Mouse (Mus musculus) embryonic facial prominence, embryonic 10.5 days (tissue): Measurements from ENCODE around the gene Fam222b. TPM values are rescaled to one million over a fixed set of nuclear protein-coding genes. Genes with fewer than 3 reads are reported as not detected.
A peak's percentile ranks its signal among the peaks of the same experiment; 100 is the strongest.
"Not testable (repeated sequence)": the region's sequence is repeated elsewhere in the genome, so short reads cannot be mapped to it uniquely, and the experiment has no call there.

ENCODE experiments used
- DNase-seq: peaks from one replicate; pipeline ENCODE4 v3.0.0-alpha.2; 2017; ENCODE audit warnings: low spot score
- H3K27ac ChIP-seq: fragments of 300-500 bp; sonication (generic); replicated peaks from 2 replicates; pipeline ENCODE4 v1.5.1; 2016; ENCODE audit warnings: mild to moderate bottlenecking
- H3K27me3 ChIP-seq: fragments of 300-500 bp; sonication (generic); replicated peaks from 2 replicates; pipeline ENCODE4 v1.6.1; 2016; ENCODE audit warnings: low read depth, mild to moderate bottlenecking; ENCODE audit not compliant: poor library complexity, severe bottlenecking
- H3K36me3 ChIP-seq: fragments of 300-500 bp; sonication (generic); replicated peaks from 2 replicates; pipeline ENCODE4 v1.6.1; 2016; ENCODE audit warnings: mild to moderate bottlenecking, moderate library complexity
- H3K4me1 ChIP-seq: fragments of 300-500 bp; sonication (generic); 2 replicates; pipeline ENCODE4 v1.6.1; 2016
- H3K4me3 ChIP-seq: fragments of 300-500 bp; sonication (generic); 2 replicates; pipeline ENCODE4 v1.5.1; 2016; ENCODE audit warnings: mild to moderate bottlenecking, moderate library complexity
- H3K9me3 ChIP-seq: fragments of 300-500 bp; sonication (generic); 2 replicates; pipeline ENCODE4 v1.6.1; 2016; ENCODE audit warnings: mild to moderate bottlenecking
- WGBS: fragments of 180-500 bp; shearing (Covaris S2); methylation state at CpG from one replicate; pipeline ENCODE4 v1.1.7; 2016; 5-methylcytosine and 5-hydroxymethylcytosine counted together
- polyA plus RNA-seq: library from polyadenylated mRNA; unstranded; fragments of >200 nt; fragmentation: Nextera tagmentation; extraction: Ambion mirVana; gene quantifications from 2 replicates; pipeline ENCODE4 v1.2.1, GENCODE M21; 2016

Fam222b gene
- polyA plus RNA-seq, 1 experiment from 2014 or later: 28.2 TPM

- peak overlapping the region; percentile 70 for H3K4me3 ChIP-seq
- H3K9me3 ChIP-seq: no peaks in the 10 kb centered on the region
- H3K27me3 ChIP-seq: no peaks in the 10 kb centered on the region
- DNase-seq: no peak
- H3K36me3 ChIP-seq: peaks cover 41% of the 10 kb centered on the region
- no peak overlapping the region for H3K27ac ChIP-seq
- peaks cover 69% of the 10 kb centered on the region for H3K4me1 ChIP-seq
- 75% methylated on average over 6 of the region's 6 CpGs for WGBS
Observed at GRCm38 (mm10) chr11:78180081-78180761, 85.8 kb downstream of the Fam222b start.

DNA sequence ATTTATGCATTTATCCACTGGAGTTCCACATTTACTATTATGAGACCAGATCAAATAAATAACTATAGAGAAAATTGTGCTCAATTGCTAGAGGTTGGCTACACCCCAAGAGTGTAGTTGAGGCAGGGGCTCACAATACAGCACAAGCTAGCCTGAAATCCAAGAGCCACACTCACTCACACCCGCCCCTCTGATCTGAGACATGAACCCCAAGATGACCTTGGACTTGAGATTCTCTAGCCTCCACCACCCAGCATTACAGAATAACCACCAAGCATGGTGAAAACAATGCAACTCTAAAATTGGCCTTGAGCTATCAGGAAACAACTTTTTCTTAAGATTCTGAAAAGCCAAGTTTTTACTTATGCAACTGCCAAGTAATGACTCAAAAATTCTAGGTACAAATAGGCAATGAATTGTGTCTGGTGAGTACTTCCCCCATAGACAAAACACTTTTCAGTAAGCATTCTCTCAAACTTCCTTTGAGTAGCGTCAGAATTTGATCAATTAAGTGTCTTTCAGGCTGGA, 87.4 kb downstream of the Fam222b start:
- Histone ChIP-seq H3K9me3 (no peaks in the 10 kb centered on the region), H3K27ac (peak overlapping the region; percentile 99; the same call in 1 of the 2 replicates), H3K36me3 (peaks cover 41% of the 10 kb centered on the region), H3K27me3 (no peaks in the 10 kb centered on the region), H3K4me1 (peaks cover 61% of the 10 kb centered on the region), H3K4me3 (peak overlapping the region; percentile 95)
- no peak for DNase-seq
- WGBS: 47% methylated on average over 2 of the region's 2 CpGs

- peaks cover 41% of the 10 kb centered on the region for H3K36me3 ChIP-seq
- H3K9me3 ChIP-seq: no peaks in the 10 kb centered on the region
- no peak for DNase-seq
- H3K27me3 ChIP-seq: no peaks in the 10 kb centered on the region
- H3K27ac ChIP-seq: peak overlapping the region; percentile 99
- H3K4me1 ChIP-seq: peaks cover 58% of the 10 kb centered on the region
- 10% methylated on average over 7 of the region's 7 CpGs for WGBS
- peak overlapping the region; percentile 95 for H3K4me3 ChIP-seq
Observed at GRCm38 (mm10) chr11:78182450-78182849, 88.0 kb downstream of the Fam222b start.

DNA sequence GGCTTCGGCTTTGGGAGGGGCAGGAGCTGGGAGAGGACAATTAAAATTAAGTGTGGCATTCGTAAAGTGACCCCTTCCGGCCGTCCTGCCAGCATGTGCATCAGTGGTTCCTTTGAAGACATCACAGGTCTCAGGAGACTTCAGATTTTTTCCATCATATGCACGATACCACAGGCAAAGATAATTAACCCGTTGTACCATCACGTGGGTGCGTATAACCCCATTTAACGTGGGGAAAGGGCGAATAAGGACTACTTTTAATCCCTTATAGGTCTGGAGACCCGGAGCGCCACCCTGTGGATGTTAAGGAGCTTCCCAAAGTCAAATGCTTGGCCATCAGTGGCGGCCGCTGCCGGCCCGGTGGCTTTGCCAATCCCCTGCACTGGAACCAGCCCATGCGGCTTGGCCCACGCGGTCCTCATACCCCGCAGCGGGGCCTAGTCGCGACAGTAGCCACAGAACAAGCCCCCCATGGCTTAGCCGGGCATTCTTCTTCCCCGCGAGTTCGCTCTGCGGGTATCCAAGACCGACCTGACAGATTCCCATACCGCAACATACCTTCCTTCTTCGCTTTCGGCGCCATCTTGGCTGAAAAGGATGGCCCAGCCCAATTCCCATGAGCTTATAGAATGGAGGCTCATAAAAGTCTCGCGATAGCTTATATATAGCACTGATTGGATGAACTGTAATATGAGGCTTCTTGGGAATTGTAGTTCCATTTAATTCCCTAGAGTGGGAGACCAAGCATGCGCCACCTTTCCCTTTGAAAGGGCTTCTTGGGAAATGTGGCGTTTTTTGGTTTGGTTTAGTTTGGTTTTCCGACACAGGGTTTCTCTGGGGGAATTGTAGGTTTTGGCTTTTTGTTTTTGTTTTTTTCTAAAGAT, 88.7 kb downstream of the Fam222b start, which contains the start of gene Rpl23a:
Rpl23a (minus strand) TSS at position 624 of the 884 bp plus-strand sequence.
- peaks cover 58% of the 10 kb centered on the region for H3K4me1 ChIP-seq
- WGBS: under 1% methylated on average over 38 of the region's 38 CpGs

DNA sequence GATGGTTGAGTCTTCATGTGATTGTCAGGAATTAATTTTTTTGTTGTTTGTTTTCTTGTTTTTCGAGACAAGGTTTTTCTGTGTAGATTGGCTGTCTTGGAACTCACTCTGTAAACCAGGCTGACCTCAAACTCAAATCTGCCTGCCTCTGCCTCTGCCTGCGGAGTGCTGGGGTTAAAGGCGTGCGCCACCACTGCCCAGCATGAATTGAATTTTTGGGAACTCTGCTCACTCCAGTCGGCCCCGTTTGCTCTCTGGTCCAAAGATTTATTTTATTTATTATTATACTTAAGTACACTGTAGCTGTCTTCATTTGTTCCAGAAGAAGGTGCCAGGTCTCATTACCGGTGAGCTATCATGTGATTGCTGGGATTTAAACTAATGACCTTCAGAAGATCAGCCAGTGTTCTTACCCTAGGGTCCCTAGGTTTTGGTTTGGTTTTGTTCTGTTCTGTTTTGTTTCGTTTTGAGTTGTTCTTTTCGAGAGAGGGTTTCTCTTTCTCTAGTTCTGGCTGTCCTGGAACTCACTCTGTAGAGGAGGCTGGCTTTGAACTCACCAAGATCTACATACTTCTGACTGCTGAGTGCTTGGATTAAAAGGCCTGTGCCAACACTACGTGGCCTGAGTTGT, 89.5 kb downstream of the Fam222b start:
- Histone ChIP-seq H3K9me3 (no peaks in the 10 kb centered on the region), H3K27ac (peak overlapping the region; percentile 99), H3K27me3 (no peaks in the 10 kb centered on the region; the same call in 1 of the 2 replicates), H3K36me3 (peaks cover 36% of the 10 kb centered on the region), H3K4me3 (peak overlapping the region; percentile 95), H3K4me1 (peaks cover 56% of the 10 kb centered on the region)
- WGBS: 54% methylated on average over 10 of the region's 10 CpGs
- DNase-seq: no peak

More for the DNA sequence above, 88.7 kb downstream of the Fam222b start, which contains the start of gene Rpl23a:
- Histone ChIP-seq H3K9me3 (no peaks in the 10 kb centered on the region), H3K27me3 (no peaks in the 10 kb centered on the region; the same call in 1 of the 2 replicates), H3K4me3 (peak within 1 kb of the TSS; percentile 95), H3K27ac (peak within 1 kb of the TSS; percentile 99), H3K36me3 (peaks cover 38% of the 10 kb centered on the region)
- peak; percentile 87 for DNase-seq

- 94% methylated on average over 6 of the region's 6 CpGs for WGBS
- H3K27me3 ChIP-seq, H3K9me3 ChIP-seq, H3K27ac ChIP-seq, DNase-seq, H3K4me3 ChIP-seq: not testable (repeated sequence)
- H3K36me3 ChIP-seq: peaks cover 29% of the 10 kb centered on the region
- H3K4me1 ChIP-seq: peaks cover 56% of the 10 kb centered on the region
Observed at GRCm38 (mm10) chr11:78184702-78185101, 90.2 kb downstream of the Fam222b start.

DNA sequence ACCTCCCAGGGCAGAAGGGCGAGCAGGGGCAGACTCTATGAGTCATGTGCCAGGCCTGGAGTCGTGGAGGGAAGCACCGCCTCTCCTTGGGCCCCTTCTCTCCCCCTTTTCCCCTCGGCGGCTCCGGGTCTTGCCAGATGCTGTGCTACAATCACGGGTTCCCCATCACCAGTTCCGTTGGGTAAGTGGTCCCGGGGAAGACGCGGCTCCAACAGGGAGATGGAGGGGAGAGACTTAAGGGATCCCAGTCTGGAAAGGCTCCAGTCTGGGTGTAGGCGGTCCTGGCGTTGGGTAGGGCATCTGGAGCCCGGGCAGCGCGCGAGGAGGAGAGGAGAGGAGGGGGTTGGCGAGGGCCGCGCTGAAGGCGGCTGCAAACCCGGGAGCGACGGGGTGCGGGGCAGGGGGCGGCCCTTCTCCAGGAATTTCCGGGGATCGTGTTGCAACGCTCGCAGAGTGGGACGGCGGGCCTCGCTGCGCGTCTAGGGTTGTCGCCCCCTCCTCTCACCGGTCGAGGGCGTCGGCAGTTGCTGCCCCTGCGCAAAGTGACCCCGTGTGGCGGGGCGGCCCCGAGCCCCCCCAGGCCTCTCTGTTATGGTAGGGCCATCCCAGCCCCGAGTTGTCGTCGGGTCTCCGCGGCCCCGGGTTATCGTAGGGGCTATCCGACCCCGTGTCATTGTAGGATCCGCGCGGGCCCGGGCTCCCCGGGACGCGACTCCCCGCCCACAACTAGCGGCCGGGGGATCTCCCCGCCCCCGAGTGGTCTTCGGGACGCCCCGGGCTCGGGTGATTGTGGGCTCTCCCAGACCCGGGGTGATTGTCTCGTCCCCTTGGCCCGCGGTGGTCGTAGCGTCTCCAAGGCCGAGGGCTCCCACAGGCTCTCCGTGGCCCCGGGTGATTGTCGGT, 94.1 kb downstream of the Fam222b start, which contains the start of gene Rab34:
Rab34 (plus strand) TSS at position 100 of the 903 bp plus-strand sequence.
- Histone ChIP-seq H3K27ac (peak within 1 kb of the TSS; percentile 100), H3K9me3 (0 out of 2 replicates have a peak, but pooled peaks cover 3% of the 10 kb centered on the region), H3K36me3 (peaks cover 35% of the 10 kb centered on the region), H3K27me3 (no peaks in the 10 kb centered on the region; the same call in 1 of the 2 replicates), H3K4me3 (peak within 1 kb of the TSS; percentile 90), H3K4me1 (peaks cover 40% of the 10 kb centered on the region)
- peak; percentile 94 for DNase-seq
- WGBS: under 1% methylated on average over 80 of the region's 80 CpGs

DNA sequence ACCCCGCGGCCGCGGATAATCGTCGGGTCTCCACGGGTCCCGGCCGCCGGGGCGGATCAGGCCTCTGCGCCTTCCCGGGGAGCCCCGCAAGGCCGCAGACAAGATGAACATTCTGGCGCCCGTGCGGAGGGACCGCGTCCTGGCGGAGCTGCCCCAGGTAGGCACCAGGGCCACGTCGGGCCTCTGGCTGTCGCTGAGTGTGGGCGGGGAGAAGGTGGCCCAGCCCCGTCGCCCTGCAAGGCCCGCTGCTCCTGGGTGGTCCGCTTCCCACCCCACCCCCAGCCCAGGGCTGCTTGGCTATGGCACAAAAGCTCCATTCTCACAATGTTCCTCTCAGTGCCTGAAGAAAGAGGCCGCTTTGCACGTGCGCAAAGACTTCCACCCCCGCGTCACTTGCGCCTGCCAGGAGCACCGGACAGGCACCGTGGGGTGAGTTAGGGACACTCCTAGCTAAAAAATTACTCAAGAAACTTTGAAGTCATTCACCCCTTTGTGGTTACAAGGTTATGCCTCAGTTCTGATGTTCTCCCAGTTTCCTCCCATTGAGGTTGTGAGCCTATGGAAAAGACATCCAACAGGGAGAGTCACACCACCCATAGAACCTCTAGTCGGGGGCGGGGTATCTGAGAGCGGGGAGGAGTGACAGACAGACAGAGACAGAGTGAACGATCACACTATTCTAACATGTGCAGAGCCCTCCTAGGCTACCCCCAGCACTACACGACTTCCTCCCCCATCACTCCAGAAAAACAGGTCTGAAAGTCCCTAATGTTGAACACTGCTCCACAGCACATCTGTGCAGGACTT, 95.0 kb downstream of the Fam222b start:
- peak; percentile 97 for DNase-seq
- H3K36me3 ChIP-seq: peaks cover 40% of the 10 kb centered on the region
- under 1% methylated on average over 42 of the region's 42 CpGs for WGBS
- H3K27ac ChIP-seq: peak overlapping the region; percentile 100
- 0 out of 2 replicates have a peak, but pooled peaks cover 3% of the 10 kb centered on the region for H3K9me3 ChIP-seq
- H3K4me1 ChIP-seq: peaks cover 39% of the 10 kb centered on the region
- H3K27me3 ChIP-seq: no peaks in the 10 kb centered on the region; the same call in 1 of the 2 replicates
- H3K4me3 ChIP-seq: peak overlapping the region; percentile 90

DNA sequence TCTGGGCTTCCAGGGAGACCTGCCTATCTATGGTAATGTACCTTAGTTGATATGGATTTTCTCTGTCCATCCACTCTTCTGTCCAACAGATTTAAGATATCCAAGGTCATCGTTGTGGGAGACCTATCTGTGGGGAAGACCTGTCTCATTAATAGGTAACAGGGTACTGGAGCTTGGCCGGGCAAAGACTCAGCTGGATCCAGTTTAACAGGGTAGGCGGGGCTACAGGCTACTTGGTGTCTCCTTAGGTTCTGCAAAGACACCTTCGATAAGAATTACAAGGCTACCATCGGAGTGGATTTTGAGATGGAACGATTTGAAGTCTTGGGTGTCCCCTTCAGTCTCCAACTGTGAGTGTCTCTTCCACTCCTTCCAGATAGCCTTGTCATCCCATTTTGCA, 95.6 kb downstream of the Fam222b start:
- Histone ChIP-seq H3K4me3 (peak overlapping the region; percentile 90), H3K27ac (peak overlapping the region; percentile 100), H3K9me3 (0 out of 2 replicates have a peak, but pooled peaks cover 3% of the 10 kb centered on the region), H3K36me3 (peaks cover 40% of the 10 kb centered on the region), H3K27me3 (no peaks in the 10 kb centered on the region; the same call in 1 of the 2 replicates), H3K4me1 (peaks cover 45% of the 10 kb centered on the region)
- 65% methylated on average over 6 of the region's 6 CpGs for WGBS
- DNase-seq: no peak

DNA sequence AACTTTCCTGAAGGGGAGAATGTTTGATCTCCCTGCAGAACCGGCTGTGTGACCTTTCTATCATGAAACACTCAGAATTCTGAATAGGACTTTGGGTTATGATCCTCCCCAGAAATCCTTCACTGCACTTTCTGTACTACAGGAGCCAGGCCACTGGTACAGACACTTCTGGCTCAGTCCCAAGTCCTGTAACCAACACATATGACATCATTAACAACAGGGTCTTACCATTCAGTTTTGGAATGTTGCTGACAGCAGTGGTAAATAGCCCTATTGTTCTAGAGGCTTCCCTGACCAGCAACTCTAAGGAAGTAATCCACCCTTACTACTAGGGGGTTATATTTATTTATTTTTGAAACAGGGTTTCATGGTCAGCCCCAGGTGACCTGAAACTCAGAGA, 98.7 kb downstream of the Fam222b start, which contains the start of gene Proca1:
Proca1 (plus strand) TSS at position 280 of the 400 bp plus-strand sequence.
- no peak for DNase-seq
- H3K4me1 ChIP-seq: peaks cover 39% of the 10 kb centered on the region
- H3K27ac ChIP-seq: peak within 1 kb of the TSS; percentile 60; the same call in 1 of the 2 replicates
- H3K27me3 ChIP-seq: no peaks in the 10 kb centered on the region; the same call in 1 of the 2 replicates
- H3K36me3 ChIP-seq: peaks cover 40% of the 10 kb centered on the region
- WGBS: 83% methylated on average over 1 of the region's 1 CpGs
- H3K4me3 ChIP-seq: peak within 1 kb of the TSS; percentile 58
- H3K9me3 ChIP-seq: 0 out of 2 replicates have a peak, but pooled peaks cover 3% of the 10 kb centered on the region
